Mouse (Mus musculus) heart, adult 2 months (tissue): ENCODE data around the gene Cacna1a.

Source experiments
- EP300 ChIP-seq: fragments of 200-500 bp; IDR thresholded peaks from 2 replicates; pipeline ENCODE4 v1.6.1; 2011; ENCODE audit warnings: low read depth, low read length, control low read depth; ENCODE audit not compliant: insufficient read depth
- POLR2A ChIP-seq: fragments of 200-500 bp; IDR thresholded peaks from 2 replicates; pipeline ENCODE4 v1.6.1; 2011; ENCODE audit warnings: mild to moderate bottlenecking, low read depth, low read length, control low read depth; ENCODE audit not compliant: insufficient read depth

GRCm38 (mm10) chr8:84370972-84371371 lies 17.3 kb upstream of the Cacna1a start:
- TF ChIP-seq POLR2A = no peak
- TF ChIP-seq EP300 = no peak
